Mouse (Mus musculus): Measurements from ENCODE around the gene Smarcd3.
A peak's percentile ranks its signal among the peaks of the same experiment; 100 is the strongest.

Smarcd3 gene

DNA sequence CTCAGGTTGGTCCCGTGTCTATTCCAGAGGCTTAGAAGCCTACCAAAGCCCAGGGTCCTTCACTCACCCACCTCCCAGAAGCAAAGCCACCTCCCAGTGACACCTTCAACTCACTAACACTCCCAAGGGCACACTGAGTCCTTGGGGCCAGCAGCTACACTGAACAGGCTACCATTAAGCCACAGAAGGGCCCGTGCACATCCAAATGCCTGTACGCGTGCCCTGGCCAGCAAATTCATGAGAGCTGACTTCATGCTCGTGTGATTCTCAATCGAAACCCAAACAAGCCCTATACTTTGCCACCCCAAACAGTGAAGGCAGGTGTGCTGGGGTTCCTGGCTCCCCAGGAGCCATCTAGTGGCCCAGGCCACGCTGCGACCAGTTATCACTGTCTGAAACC, 3.6 kb downstream of the Smarcd3 start:
- DNase-seq (ENCODE audit: low read depth, low spot score), result no peak

DNA sequence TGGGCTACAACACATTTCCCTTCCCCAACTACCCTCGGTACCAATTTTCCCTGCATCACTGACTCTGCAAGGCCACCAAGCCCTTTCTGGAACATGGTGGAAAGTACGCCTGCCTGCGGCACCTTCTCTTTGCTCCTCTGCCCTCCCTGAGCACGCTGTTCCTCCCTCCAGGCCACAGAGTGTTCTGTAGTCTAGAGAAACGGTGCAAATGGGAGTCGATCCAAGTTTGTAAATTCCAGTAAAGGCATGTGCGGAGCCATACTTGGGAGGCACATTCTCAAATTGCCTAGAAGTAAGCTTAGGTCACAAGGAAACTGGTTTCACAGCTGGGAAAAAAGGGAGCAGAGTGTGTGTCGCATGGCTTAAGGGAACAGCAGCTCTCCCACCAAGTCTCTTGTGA, 4.1 kb downstream of the Smarcd3 start:
- no peak for DNase-seq (ENCODE audit: low read depth, low spot score)

DNA sequence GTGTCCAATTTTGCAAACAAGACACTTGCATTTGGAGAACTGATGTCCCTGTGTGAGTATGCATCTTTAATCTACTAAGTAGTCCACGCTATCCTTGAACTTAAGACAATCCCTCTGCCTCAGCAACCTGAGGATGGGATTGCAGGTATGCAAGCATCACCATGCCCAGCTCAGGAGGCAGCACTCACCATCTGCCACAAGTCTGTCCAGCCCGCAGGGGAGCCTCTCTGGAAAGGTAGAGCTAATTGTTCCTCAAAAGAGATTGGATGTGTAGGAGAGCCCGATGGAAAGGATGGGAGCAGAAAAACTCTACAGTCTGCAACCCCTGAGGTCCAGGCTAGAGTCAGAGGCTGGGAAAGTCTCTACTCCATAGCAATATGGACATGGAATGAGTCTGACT, 5.3 kb downstream of the Smarcd3 start:
- DNase-seq (ENCODE audit: low read depth, low spot score), result no peak

DNA sequence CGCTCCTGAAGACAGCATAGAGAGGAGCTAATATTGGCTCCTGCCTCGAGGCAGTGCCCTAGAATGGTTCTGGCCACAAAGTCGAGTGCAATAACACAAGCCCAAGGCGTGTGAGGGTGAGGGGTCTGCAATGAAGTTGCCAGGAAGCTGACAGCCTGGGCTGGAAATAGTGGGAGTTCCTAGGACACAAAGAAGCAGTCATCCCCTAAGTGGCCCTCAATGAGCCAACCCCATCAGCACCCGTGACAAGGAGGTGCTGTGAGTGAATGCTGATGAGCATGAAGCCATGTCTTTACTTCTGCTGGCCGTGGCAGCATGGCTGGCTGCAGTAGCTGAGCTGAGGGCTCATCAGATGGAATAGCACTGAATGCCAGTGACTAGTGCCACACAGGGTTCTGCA, 9.1 kb downstream of the Smarcd3 start:
- DNase-seq (ENCODE audit: low read depth, low spot score), result no peak

DNA sequence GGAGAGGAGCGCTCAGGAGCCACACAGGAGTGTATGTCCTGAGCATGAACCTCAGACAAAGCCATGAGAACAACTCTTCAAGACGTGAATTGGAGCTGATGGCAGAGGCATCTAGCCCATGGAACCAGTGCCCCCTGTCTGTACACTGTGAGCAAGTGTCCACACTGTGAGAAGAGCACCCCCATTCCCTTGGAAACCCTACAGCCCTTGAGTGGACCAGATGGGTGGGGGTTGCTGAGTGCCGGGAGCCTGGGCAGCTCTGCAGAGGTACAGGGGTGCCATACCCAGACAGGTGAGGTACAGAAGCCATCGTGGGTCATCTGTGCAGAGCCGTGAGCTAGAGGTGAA, 11.9 kb downstream of the Smarcd3 start:
- DNase-seq (ENCODE audit: low read depth, low spot score), result no peak

DNA sequence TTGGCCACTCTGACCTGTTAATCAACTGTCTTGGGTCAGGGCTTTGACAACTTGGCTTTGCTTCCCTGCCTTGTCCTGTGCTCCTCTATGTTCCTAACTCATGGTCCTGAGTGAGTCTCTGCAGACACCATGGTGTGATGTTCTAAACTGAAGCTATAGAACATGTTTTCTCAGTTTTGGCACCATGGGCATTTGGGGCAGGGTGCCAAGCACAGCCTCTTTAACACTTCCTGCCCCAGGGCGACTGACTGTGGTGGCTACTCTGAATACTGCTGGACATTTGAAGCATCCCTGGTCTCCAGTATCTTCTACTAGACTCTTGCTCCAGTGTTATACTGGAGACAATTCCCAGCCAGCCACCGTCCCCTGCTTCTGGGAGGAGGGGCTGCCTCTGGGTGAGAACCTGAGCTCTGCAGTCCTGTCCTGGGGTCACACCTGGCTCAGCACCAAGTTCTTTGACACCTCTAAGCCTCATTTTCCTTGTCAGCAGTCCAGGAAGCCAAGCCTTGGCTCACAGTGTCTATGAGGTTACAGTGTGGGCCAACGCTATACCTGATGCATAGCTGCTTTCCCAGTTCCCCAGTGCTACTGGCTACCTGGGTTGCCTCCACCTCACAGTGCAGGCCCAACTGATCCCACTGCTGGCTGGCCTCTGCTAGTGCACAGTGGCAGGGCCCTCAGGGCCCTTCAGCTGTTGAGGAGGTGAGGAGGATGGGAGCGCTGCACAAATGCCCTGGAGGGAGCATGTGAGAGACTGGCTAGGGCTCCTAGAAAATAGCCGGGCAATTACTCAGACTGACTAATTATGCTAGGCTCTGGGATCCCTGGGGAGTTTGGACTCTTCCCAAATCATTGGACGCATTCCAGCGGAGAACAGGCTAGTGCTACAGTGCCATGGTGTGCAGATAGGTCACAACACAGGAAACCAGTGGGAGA, 12.6 kb downstream of the Smarcd3 start:
- no peak for DNase-seq (ENCODE audit: low read depth, low spot score)

DNA sequence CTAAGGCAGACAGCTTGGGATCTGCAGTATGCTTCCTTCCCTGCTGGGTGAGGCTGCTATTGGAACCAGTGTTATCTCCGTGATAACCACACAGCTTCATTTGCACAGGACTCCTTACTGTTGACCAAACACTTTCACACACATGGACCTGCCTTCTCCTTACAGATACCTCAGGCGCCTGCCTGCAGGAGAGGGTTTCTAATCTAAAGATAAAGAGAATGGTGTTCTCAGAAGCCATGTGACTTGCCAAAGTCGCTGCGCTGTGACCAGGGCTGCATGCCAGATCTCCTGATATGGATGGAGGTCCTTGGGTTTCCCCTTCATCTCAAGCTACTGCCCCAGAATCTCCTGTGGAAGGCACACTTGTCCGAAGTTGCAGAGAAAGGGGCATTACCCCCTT, 14.8 kb downstream of the Smarcd3 start:
- no peak for DNase-seq (ENCODE audit: low read depth, low spot score)

DNA sequence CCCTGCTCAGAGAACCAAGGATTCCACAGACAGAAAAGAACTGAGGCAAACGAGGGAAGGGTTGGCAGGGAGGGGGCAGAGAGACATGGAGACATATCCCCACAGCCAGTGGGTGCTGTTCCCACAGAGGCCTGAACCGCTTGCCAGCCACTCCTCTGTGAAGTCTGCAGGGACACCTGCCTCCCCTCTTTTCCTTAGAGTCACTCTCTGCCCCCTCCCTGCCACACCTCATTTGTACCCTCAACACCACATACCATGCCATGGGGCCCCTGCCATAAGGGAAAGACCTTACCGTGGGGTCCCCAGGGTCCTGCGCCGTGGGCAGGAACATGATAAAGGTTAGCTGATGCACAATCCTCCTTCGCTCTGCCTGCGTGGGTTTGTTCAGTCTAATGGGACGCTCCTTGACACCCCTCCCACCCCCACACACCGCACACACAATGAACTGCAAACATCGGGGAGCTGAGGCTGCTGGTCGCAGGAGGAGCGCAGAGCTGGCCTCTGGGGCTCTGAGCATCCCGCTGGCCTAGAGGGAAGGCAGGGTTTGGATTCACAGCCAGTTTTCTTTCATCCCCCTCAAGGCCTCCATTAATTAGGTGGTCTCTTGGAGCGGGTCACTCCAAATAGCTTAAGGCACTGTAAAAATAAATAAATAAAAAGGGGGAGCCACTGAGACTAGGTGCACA, 18.1 kb downstream of the Smarcd3 start:
- DNase-seq (ENCODE audit: low read depth, low spot score), result no peak

DNA sequence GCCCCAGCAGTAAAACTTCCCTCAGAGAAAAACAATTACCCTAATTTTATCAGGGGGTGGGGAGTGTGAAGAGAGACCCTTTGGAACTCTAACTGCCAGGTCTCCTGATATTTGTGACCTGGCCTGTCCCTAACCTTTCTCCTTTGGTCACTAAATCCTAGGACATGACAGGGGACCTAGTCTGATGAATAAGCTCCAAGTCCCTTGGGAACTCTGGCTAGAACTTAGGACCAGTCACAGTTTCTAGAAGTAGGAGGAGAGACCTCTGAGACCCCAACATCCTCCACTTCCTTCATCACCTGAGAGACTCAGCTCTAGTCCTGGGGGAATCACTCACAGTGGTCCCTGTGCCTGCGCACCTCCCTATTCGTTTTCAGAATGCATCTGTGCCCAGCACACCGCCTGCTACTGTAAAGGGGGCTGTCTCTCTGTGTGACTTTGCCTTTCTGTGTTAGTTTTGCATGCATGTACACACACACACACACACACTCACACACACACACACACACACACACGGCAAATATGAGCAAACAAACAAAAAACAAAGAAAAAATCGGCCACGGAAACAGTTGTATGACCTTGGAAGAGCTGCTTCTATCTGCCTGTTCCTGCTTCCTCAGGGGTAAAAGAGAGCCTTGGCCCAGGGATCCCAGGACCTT, 18.8 kb downstream of the Smarcd3 start:
- no peak for DNase-seq (ENCODE audit: low read depth, low spot score)

DNA sequence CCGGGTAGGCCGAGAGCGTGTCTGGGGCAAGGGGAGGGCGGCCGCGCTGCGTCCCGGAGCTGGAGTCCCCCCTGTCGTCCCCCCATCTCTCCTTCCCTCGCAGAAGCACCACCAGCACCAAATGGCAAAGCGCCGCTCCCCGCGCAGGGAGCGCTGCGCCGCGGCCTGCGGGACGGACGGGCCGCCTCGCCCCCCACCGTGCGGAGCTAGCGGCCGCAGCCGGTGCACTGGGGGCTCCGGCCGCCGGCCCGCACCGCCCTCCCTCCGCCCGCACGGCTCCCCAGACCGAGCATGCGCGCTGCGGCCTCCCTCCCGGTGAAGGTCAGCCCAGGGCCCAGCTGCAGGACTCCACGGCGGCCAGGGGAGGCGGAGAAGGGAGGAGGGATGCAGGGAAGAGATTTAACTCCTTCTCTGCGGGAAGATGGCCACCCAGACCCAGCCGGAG, 19.5 kb downstream of the Smarcd3 start:
- DNase-seq (ENCODE audit: low read depth, low spot score), result peak; percentile 79

DNA sequence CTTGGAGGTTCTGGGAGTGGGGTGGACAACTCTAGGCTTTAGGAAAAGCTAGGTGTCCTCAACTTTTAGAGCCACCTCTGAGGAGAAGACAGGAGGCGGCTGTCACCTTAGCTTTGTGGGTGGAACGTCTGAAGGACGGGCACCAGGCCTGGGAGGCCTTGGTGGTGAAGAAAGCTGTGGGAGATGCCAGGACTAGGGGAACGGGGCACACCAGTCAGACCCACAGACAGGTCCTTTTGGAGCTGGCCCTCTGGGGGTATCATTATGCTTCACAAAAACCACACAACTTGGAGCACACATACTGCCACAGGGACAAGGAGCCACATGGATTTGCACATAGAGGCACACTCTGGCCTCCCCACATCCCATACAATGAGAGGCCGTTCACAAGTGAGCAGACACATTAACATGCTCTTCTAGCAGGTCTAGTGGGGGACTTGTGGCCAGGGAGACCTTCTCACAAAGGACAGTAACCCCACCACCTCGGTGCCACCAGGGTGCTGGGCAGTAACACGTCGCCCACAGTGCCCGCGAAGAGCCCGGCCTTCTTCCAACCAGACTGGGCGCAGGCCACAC, 20.0 kb downstream of the Smarcd3 start:
- DNase-seq (ENCODE audit: low read depth, low spot score), result no peak

DNA sequence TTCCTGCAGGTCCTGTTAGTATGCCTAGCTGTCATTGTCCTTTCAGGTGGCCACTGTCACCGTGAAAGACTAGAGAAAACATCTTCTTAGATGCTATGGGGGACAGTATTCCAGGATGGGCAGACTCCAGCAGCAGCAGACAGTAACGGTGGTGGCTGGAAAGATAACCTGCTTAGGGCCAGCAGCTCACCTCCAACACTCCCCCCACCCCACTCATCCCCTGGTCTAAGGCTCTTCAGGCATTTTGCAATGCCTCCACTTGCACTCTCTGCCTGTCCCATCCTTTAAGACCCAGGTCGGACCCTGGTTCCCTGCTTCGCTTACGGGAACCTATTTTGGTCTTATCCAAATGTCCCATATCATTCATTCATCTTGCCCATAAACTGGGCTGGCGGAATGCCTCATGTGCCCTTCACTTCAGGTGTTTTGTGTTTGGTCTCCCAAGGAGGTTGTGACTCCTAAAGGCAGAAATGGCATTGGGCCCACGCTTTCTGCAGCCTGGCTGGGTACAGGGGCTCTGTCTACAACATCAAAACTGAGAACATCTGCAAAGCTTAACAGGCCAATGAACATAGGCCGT, 20.7 kb downstream of the Smarcd3 start:
- no peak for DNase-seq (ENCODE audit: low read depth, low spot score)

DNA sequence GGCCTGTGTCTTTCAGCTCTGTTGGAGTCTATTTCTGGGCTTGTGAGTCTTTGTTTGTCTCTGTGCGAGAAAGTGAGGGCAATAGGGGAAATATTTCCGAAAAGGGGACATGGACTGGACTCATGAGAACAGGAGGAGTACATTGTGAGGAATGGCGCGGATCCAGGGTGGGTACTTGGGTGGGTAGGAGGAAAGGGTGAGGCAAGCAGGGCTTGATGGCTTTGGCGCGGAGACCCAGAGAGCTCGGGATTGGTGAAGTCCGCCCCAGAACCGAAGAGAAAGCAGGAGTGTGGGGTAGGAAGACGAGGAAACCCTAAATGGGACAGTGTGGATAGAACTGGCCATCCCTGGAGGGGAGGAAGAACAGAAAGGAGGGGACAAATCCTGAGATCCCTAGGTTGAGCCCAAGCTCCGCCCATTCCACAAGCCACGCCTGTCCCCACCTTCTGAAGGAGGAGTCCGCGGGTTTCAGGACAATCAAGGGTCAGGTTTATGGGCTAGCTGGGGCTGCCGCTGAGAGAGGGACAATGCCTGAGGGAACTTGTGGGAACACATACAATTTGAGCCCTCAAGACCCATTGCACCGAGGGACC, 21.4 kb downstream of the Smarcd3 start:
- DNase-seq (ENCODE audit: low read depth, low spot score), result peak; percentile 73

DNA sequence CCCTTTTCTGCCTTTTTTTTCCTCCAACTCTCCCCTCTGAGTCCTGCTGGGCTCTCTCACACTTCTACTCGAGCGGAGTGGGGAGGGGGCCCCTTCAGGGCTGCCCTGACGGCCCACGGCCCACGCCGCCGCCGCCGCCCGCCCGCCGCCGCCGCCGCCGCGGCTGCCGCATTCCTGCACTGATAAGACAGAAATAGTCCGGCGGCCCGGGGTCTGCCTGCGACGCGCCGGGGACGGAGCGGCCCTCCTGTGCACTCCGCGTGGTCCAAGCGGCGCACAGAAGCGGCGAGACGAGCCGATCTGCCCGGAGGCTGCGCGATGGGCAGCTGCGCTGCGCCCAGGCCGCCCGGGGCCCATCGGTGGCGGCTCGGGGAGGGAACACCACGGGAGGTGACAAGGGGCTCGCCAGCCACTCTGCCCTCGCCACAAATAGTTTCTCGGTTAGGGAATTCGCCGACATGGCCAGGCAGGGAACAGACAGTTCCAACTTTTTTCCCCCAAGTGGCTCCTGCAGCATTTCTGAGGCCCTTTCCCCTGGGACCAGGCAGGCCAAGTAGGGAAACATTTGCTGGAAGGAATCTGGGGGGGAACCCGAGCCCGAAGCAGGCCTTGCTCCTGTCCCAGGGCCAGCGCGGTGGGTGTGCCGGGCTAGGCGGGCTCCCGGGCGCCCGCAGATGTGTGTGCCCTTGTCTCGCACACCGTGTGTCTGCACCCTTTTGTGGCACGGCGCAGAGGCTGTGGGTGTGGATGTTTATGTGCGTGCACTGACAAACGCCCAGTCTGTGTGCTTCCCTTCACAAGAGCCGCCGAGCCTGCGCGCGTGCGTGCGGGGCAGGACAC, 22.1 kb downstream of the Smarcd3 start:
- DNase-seq (ENCODE audit: low read depth, low spot score), result peak; percentile 54

DNA sequence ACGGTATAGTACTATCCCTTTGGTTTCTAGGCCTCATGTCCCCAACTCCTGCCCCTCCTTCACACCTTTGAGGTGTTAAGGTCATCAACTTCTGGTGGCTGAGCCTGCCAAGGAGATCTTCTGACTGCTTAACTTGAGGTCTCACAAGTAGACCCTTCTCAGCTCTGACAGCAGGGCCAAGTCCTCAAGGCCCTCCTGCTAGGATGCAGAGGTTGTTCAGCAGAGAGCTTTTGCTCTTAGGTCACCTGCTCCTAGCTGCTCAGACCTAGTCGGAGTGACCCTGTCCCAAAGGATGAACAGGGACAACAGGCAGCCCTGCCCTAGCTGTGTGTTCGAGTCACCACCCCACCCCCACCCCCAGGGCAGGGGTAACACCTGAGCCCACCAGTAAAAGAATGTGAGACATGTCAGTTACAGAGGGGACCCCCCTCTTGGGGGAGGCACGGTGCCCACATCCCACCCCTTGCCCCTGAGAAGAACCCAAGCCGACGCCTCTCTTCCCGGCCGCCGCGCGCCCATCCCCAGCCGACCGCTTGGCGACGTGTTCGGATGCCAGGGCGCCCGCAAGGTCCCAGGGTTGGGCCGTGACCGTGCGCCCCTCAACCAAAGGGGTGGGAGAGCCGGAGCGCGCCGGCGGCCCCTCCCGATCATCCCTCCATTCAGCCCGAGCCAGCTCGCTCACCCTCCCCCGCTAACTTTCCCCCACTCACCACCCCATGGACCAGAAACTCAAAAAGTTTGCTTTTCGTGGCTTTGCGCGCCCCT, 23.0 kb downstream of the Smarcd3 start:
- DNase-seq (ENCODE audit: low read depth, low spot score), result no peak

DNA sequence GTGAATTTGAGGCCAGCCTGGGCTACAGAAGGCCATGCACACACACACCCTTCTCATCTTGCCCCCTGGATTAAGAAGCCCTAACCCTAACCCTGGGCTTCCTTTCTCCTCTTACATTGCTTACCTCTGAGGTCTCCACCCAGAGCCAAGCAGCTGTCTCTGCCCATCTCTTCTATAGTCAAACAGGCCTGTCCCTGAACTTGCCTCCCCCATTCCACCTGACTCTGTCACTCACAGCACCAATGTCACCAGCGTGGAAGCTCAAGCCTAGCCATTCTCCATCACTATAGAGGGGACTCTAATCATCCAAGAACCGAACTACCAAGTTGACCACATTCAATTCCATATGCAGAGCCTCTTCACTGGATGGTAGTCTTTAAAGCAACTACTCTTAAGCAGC, 24.0 kb downstream of the Smarcd3 start:
- no peak for DNase-seq (ENCODE audit: low read depth, low spot score)

DNA sequence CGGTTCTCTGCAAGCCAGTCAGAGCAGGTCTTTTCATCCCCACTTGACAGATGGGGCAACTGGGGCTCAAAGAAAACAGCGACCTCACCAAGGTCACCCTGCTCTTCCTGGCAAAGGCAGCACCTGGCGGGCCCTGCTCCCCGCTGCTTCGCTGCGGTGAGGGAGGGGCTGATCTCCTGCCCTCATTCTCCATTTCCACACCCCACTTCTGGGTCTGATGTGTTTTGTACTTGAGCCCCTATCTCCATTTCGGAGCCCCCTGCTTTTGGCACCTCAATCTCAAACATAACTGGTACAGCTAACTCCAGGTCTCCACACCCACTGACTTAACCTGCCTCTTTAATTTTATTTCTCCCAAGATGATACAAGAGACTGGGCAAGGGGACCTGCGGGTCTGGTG, 25.1 kb downstream of the Smarcd3 start:
- DNase-seq (ENCODE audit: low read depth, low spot score), result no peak

DNA sequence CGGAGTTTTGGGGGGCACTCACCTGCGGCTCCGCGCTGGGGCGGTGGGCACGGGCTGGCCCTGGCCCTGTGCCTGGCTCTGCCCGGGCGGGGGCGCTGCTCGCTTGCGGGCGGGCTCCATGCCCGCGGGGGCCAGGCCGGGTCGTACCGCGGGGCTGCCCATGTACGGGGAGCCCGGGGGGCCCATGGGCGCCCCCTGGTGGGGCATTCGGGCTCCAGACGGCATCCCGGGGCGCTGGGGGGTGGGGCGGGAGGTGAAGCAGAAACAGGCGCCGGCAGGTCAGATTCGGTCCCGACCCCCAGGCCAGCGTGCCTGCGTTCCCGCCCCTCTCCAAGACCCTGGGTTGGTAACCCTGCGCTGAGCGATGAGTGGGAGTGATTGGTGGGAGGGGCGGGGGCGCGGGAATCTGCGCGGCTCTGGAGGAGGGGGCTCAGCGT, 25.6 kb downstream of the Smarcd3 start:
- DNase-seq (ENCODE audit: low read depth, low spot score), result no peak

DNA sequence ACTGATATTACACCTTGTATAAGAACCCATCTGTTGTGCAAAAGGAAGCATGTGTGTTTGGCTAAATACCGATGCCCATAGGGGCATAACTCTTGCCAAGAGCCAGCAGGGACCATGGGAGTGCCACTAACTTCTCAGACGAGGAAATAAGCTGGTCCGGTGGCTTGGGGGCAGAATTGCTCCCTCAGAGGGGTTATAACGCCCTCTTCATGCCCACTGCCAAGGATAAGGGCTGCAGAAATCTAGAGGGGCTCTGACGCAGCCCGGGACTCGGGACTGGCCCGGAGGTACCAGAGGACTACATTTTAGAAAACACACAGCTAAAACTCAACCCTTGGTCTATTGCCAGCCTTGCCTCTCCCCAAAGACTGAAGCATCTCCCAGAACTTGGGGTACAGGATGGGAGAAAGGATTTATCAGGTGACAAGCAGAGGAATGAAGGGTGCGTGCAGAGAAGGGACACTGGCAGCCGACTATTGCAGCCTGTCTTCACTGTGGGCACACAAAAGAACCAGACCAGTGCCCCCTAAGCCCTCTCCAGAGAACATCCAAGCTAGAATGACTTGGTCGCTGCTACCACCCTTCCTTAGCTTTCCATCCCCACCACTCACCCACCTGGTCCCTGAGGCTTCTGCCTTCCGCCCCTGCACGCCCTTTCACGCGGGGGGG, 26.2 kb downstream of the Smarcd3 start:
- no peak for DNase-seq (ENCODE audit: low read depth, low spot score)
